Mouse (Mus musculus) lung, embryonic 16.5 days (tissue): ENCODE measurements around the gene Cblb. TPM values are rescaled to one million over a fixed set of nuclear protein-coding genes. Genes with fewer than 3 reads are reported as not detected.

Experiments used
- ATAC-seq: fragments of 200-750 bp; cut with Nextera tagmentation; 2 replicates; pipeline ENCODE4 v1.8.0; 2017; ENCODE audit warnings: low read depth, mild to moderate bottlenecking, moderate library complexity
- H3K27ac ChIP-seq: fragments of 300-500 bp; sonication (generic); 2 replicates; pipeline ENCODE4 v1.5.1; 2014; ENCODE audit warnings: mild to moderate bottlenecking, control low read depth, low read length
- H3K27me3 ChIP-seq: fragments of 300-500 bp; sonication (generic); 2 replicates; pipeline ENCODE4 v1.6.1; 2014; ENCODE audit warnings: low read depth, low read length, mixed read lengths; ENCODE audit not compliant: control insufficient read depth, insufficient read depth
- H3K36me3 ChIP-seq: fragments of 300-500 bp; sonication (generic); 2 replicates; pipeline ENCODE4 v1.6.1; 2014; ENCODE audit warnings: low read length; ENCODE audit not compliant: control insufficient read depth, insufficient read depth
- H3K4me1 ChIP-seq: fragments of 300-500 bp; sonication (generic); replicated peaks from 2 replicates; pipeline ENCODE4 v1.6.1; 2014; ENCODE audit warnings: low read length, mixed read lengths; ENCODE audit not compliant: control insufficient read depth, insufficient read depth
- H3K4me2 ChIP-seq: fragments of 300-500 bp; sonication (generic); 2 replicates; pipeline ENCODE4 v1.6.1; 2014; ENCODE audit warnings: low read depth, low read length, control low read depth
- H3K4me3 ChIP-seq: fragments of 300-500 bp; sonication (generic); 2 replicates; pipeline ENCODE4 v1.5.1; 2014; ENCODE audit warnings: mild to moderate bottlenecking, low read length, control low read depth
- H3K9ac ChIP-seq: fragments of 300-500 bp; sonication (generic); 2 replicates; pipeline ENCODE4 v1.6.1; 2014; ENCODE audit warnings: low read length, control low read depth
- H3K9me3 ChIP-seq: fragments of 300-500 bp; sonication (generic); 2 replicates; pipeline ENCODE4 v1.6.1; 2016; ENCODE audit warnings: low read length; ENCODE audit not compliant: control insufficient read depth
- WGBS: fragments of 180-500 bp; shearing (Covaris S2); extraction: QIAGEN DNeasy Blood & Tissue Kit; methylation state at CpG from one replicate; pipeline ENCODE4 v1.1.7; 2014; 5-methylcytosine and 5-hydroxymethylcytosine counted together
- polyA plus RNA-seq: library from polyadenylated mRNA; unstranded; fragments of >200 nt; fragmentation: Nextera tagmentation; extraction: Ambion mirVana; gene quantifications from 2 replicates; pipeline ENCODE4 v1.2.1, GENCODE M21; 2015

Cblb gene
- polyA plus RNA-seq, 1 experiment from 2014 or later: 15.3 TPM

- WGBS: 92% methylated on average over 7 of the region's 7 CpGs
- H3K9ac ChIP-seq: no peak overlapping the region
- no peaks in the 10 kb centered on the region for H3K27me3 ChIP-seq
- ATAC-seq: no peak
- no peak overlapping the region for H3K27ac ChIP-seq
- no peak overlapping the region for H3K4me2 ChIP-seq
- peaks cover 2% of the 10 kb centered on the region; the same call in 1 of the 2 replicates for H3K4me1 ChIP-seq
- peaks cover 11% of the 10 kb centered on the region for H3K36me3 ChIP-seq
- H3K9me3 ChIP-seq: no peaks in the 10 kb centered on the region
- no peak overlapping the region for H3K4me3 ChIP-seq
Observed at GRCm38 (mm10) chr16:52044518-52044917, 13.5 kb downstream of the Cblb start.

- 73% methylated on average over 4 of the region's 4 CpGs for WGBS
- no peak overlapping the region for H3K27ac ChIP-seq
- no peaks in the 10 kb centered on the region for H3K9me3 ChIP-seq
- H3K4me1 ChIP-seq: peaks cover 2% of the 10 kb centered on the region; the same call in 1 of the 2 replicates
- H3K4me2 ChIP-seq: no peak overlapping the region
- peaks cover 11% of the 10 kb centered on the region for H3K36me3 ChIP-seq
- no peaks in the 10 kb centered on the region for H3K27me3 ChIP-seq
- H3K4me3 ChIP-seq: no peak overlapping the region
- no peak for ATAC-seq
- H3K9ac ChIP-seq: no peak overlapping the region
Observed at GRCm38 (mm10) chr16:52044985-52045384, 14.0 kb downstream of the Cblb start.

- no peak overlapping the region for H3K4me3 ChIP-seq
- H3K27ac ChIP-seq: no peak overlapping the region
- WGBS: 96% methylated on average over 4 of the region's 4 CpGs
- no peaks in the 10 kb centered on the region for H3K4me1 ChIP-seq
- no peak overlapping the region for H3K9ac ChIP-seq
- H3K27me3 ChIP-seq: no peaks in the 10 kb centered on the region
- no peaks in the 10 kb centered on the region for H3K9me3 ChIP-seq
- no peak overlapping the region for H3K4me2 ChIP-seq
- no peak for ATAC-seq
- peaks cover 11% of the 10 kb centered on the region for H3K36me3 ChIP-seq
Observed at GRCm38 (mm10) chr16:52046464-52046863, 15.4 kb downstream of the Cblb start.

- ATAC-seq: no peak
- 88% methylated on average over 8 of the region's 8 CpGs for WGBS
- peaks cover 11% of the 10 kb centered on the region for H3K36me3 ChIP-seq
- no peak overlapping the region for H3K27ac ChIP-seq
- no peak overlapping the region for H3K9ac ChIP-seq
- H3K4me2 ChIP-seq: no peak overlapping the region
- no peaks in the 10 kb centered on the region for H3K27me3 ChIP-seq
- H3K9me3 ChIP-seq: no peaks in the 10 kb centered on the region
- no peak overlapping the region for H3K4me3 ChIP-seq
- peaks cover 5% of the 10 kb centered on the region for H3K4me1 ChIP-seq
Observed at GRCm38 (mm10) chr16:52051106-52051505, 20.1 kb downstream of the Cblb start.

- Histone ChIP-seq H3K9me3 (no peaks in the 10 kb centered on the region), H3K4me3 (no peak overlapping the region), H3K4me2 (no peak overlapping the region), H3K27ac (no peak overlapping the region), H3K9ac (no peak overlapping the region), H3K4me1 (peaks cover 7% of the 10 kb centered on the region), H3K27me3 (no peaks in the 10 kb centered on the region), H3K36me3 (peaks cover 8% of the 10 kb centered on the region)
- ATAC-seq: no peak
- WGBS: 80% methylated on average over 5 of the region's 5 CpGs
Observed at GRCm38 (mm10) chr16:52052734-52053133, 21.7 kb downstream of the Cblb start.

- 92% methylated on average over 3 of the region's 3 CpGs for WGBS
- Histone ChIP-seq H3K9me3 (no peaks in the 10 kb centered on the region), H3K27ac (no peak overlapping the region), H3K4me2 (no peak overlapping the region), H3K4me3 (no peak overlapping the region), H3K9ac (no peak overlapping the region), H3K27me3 (no peaks in the 10 kb centered on the region), H3K36me3 (no peaks in the 10 kb centered on the region; the same call in 1 of the 2 replicates), H3K4me1 (peaks cover 22% of the 10 kb centered on the region)
- no peak for ATAC-seq
Observed at GRCm38 (mm10) chr16:52055236-52055635, 24.2 kb downstream of the Cblb start.

GRCm38 (mm10) chr16:52056164-52056563 is 25.1 kb downstream of the Cblb start:
- H3K27ac ChIP-seq: peak overlapping the region; percentile 27; the same call in 1 of the 2 replicates
- H3K4me3 ChIP-seq: no peak overlapping the region
- peaks cover 31% of the 10 kb centered on the region for H3K4me1 ChIP-seq
- ATAC-seq: no peak
- no peak overlapping the region for H3K9ac ChIP-seq
- H3K27me3 ChIP-seq: no peaks in the 10 kb centered on the region
- H3K9me3 ChIP-seq: no peaks in the 10 kb centered on the region
- no peak overlapping the region for H3K4me2 ChIP-seq
- 55% methylated on average over 4 of the region's 4 CpGs for WGBS
- H3K36me3 ChIP-seq: no peaks in the 10 kb centered on the region; the same call in 1 of the 2 replicates

- Histone ChIP-seq H3K9ac (no peak overlapping the region), H3K4me1 (peaks cover 43% of the 10 kb centered on the region), H3K9me3 (no peaks in the 10 kb centered on the region), H3K4me2 (no peak overlapping the region), H3K4me3 (no peak overlapping the region), H3K27me3 (no peaks in the 10 kb centered on the region), H3K27ac (no peak overlapping the region), H3K36me3 (no peaks in the 10 kb centered on the region)
- WGBS: 86% methylated on average over 2 of the region's 2 CpGs
- ATAC-seq: no peak
Observed at GRCm38 (mm10) chr16:52057335-52057734, 26.3 kb downstream of the Cblb start.

- no peak for ATAC-seq
- no peaks in the 10 kb centered on the region for H3K9me3 ChIP-seq
- 52% methylated on average over 4 of the region's 4 CpGs for WGBS
- H3K36me3 ChIP-seq: no peaks in the 10 kb centered on the region
- H3K27ac ChIP-seq: no peak overlapping the region
- H3K4me3 ChIP-seq: no peak overlapping the region
- H3K4me2 ChIP-seq: no peak overlapping the region
- H3K4me1 ChIP-seq: peaks cover 45% of the 10 kb centered on the region
- H3K27me3 ChIP-seq: no peaks in the 10 kb centered on the region
- no peak overlapping the region for H3K9ac ChIP-seq
Observed at GRCm38 (mm10) chr16:52059535-52059934, 28.5 kb downstream of the Cblb start.
